Mouse (Mus musculus) lung, postnatal 0 days (tissue): ENCODE results near the gene Cybrd1. TPM values are rescaled to one million over a fixed set of nuclear protein-coding genes. Genes with fewer than 3 reads are reported as not detected.

ENCODE experiments used
- ATAC-seq: fragments of 200-750 bp; cut with Nextera tagmentation; 2 replicates; pipeline ENCODE4 v1.8.0; 2017; ENCODE audit warnings: moderate library complexity
- DNase-seq: peaks from one replicate; pipeline ENCODE4 v3.0.0-alpha.2; 2016; ENCODE audit warnings: low spot score
- H3K27ac ChIP-seq: fragments of 300-500 bp; sonication (generic); 2 replicates; pipeline ENCODE4 v1.5.1; 2014; ENCODE audit warnings: antibody characterized with exemption, mild to moderate bottlenecking, low read length, mixed read lengths
- H3K27me3 ChIP-seq: fragments of 300-500 bp; sonication (generic); replicated peaks from 2 replicates; pipeline ENCODE4 v1.6.1; 2014; ENCODE audit warnings: low read length, mixed read lengths; ENCODE audit not compliant: insufficient read depth
- H3K36me3 ChIP-seq: fragments of 300-500 bp; sonication (generic); 2 replicates; pipeline ENCODE4 v1.6.1; 2014; ENCODE audit warnings: low read length, mixed read lengths; ENCODE audit not compliant: insufficient read depth
- H3K4me1 ChIP-seq: fragments of 300-500 bp; sonication (generic); 2 replicates; pipeline ENCODE4 v1.6.1; 2014; ENCODE audit warnings: antibody characterized with exemption, low read depth, low read length, mixed read lengths; ENCODE audit not compliant: insufficient read depth
- H3K4me2 ChIP-seq: fragments of 300-500 bp; sonication (generic); replicated peaks from 2 replicates; pipeline ENCODE4 v1.6.1; 2014; ENCODE audit warnings: low read depth, mild to moderate bottlenecking, low read length, moderate library complexity, mixed read lengths
- H3K4me3 ChIP-seq: fragments of 300-500 bp; sonication (generic); 2 replicates; pipeline ENCODE4 v1.5.1; 2014; ENCODE audit warnings: low read depth, low read length
- H3K9ac ChIP-seq: fragments of 300-500 bp; sonication (generic); replicated peaks from 2 replicates; pipeline ENCODE4 v1.6.1; 2014; ENCODE audit warnings: low read depth, mild to moderate bottlenecking
- H3K9me3 ChIP-seq: fragments of 300-500 bp; sonication (generic); 2 replicates; pipeline ENCODE4 v1.6.1; 2016; ENCODE audit warnings: low read length, mixed read lengths
- CTCF ChIP-seq: IDR thresholded peaks from 2 replicates; pipeline ENCODE4 v1.5.1; 2016; ENCODE audit warnings: antibody characterized with exemption, mild to moderate bottlenecking
- EP300 ChIP-seq: IDR thresholded peaks from 2 replicates; pipeline ENCODE4 v1.6.1; 2016; ENCODE audit warnings: antibody characterized with exemption, mild to moderate bottlenecking, control low read depth
- WGBS: fragments of 180-500 bp; shearing (Covaris S2); extraction: QIAGEN DNeasy Blood & Tissue Kit; methylation state at CpG from one replicate; pipeline ENCODE4 v1.1.7; 2014; 5-methylcytosine and 5-hydroxymethylcytosine counted together
- polyA plus RNA-seq: library from polyadenylated mRNA; unstranded; fragments of >200 nt; fragmentation: Nextera tagmentation; extraction: Ambion mirVana; gene quantifications from 2 replicates; pipeline ENCODE4 v1.2.1, GENCODE M21; 2015

Gene Cybrd1
- polyA plus RNA-seq, 1 experiment from 2014 or later, result 4.5 TPM

DNA sequence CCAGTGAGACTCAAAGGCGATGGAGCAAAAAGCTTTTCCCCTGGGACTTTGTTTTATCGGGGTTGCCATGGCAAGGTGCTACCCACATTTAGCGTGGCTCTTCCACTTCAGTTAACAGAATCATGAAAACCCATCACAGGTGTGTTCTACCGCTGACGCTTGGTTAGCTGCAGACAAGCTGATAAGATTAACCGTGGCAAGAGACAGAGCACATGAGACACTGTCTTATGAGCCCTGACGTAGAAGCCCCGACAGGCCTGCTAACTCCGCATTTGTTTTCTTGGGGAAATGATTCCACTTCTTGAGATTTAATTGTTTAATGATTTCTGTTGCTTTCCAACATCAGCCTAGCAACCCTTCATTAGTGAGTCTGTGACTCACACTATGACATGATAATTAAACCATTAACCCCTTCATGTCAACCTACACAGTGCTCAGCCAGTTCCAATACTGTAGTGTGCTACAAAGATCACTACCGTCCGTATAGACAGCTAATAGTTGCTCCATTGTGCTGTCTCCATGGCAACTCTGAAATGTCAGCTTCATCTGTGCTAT is 42.7 kb downstream of the Cybrd1 start:
- Histone ChIP-seq H3K27ac (no peak overlapping the region), H3K4me1 (no peaks in the 10 kb centered on the region), H3K4me2 (no peak overlapping the region), H3K27me3 (no peaks in the 10 kb centered on the region), H3K9me3 (no peaks in the 10 kb centered on the region), H3K4me3 (no peak overlapping the region), H3K36me3 (no peaks in the 10 kb centered on the region), H3K9ac (no peak overlapping the region)
- TF ChIP-seq EP300 (no peak), CTCF (no peak)
- no peak for DNase-seq
- ATAC-seq, result no peak
- WGBS, result 34% methylated on average over 11 of the region's 11 CpGs

DNA sequence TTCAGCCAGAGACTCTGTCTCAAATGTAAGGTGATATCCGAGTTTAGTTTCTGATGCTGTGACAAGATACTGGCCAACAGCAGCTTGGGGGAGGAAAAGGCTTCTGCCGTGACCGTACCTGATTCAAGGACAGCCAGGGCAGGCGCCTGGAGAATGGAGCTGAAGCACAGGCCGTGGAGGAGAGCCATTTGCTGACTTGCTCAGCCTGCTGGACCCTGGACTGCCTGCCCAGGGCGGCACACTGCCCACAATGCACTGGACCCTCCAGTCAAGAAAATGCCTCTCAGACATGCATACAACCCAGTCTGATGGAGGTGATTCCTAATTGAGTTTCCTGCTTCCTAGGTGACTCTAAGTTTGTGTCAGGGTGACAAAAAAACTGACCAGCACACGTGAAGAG is 43.8 kb downstream of the Cybrd1 start:
- Histone ChIP-seq H3K4me1 (no peaks in the 10 kb centered on the region), H3K27ac (no peak overlapping the region), H3K9me3 (no peaks in the 10 kb centered on the region), H3K4me3 (no peak overlapping the region), H3K36me3 (no peaks in the 10 kb centered on the region), H3K9ac (no peak overlapping the region), H3K4me2 (no peak overlapping the region), H3K27me3 (no peaks in the 10 kb centered on the region)
- DNase-seq (no peak), ATAC-seq (no peak)
- 83% methylated on average over 7 of the region's 7 CpGs for WGBS
- no peak for TF ChIP-seq EP300
- no peak for TF ChIP-seq CTCF

DNA sequence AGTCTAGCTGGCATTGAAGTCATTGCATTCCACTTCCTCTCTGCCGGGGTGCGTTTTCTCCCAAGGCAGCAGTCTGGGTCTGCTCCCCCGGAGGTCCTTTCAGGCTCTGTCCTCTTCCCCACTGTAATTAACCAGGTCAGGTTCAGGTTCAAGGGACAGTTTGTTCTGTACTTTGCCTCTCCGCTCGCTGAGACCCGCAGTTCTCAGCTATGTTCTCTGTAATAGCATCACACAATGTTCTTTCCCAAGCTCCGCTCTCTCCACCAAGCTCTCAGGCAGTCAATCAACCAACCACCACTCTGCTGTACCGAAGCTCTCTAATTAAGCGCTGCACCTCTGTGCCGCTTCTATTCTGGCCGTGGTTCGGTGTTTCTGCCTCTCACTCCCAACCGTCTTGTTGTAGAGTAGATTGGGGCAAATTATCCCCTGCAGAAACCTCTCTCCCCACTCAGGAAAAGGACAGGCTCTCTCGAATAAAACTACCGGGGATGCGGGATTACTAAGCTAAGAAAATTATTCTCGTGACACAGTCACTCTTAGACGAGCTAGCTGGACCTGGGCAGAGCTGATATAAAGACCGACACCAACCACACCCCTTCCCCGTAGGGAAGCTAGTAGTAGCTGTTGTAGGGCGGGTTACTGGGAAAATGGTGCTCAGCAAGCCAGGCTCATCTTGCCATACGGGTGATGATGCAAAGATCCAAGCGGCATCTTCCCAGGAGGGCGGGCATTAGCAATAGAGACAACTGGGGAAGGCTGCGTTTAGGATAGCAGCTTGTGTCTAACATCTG is 45.3 kb downstream of the Cybrd1 start:
- ATAC-seq, result no peak

GRCm38 (mm10) chr2:71167211-71167610 is 49.5 kb downstream of the Cybrd1 start:
- Histone ChIP-seq H3K4me2 (no peak overlapping the region), H3K27me3 (no peaks in the 10 kb centered on the region), H3K27ac (no peak overlapping the region), H3K4me1 (no peaks in the 10 kb centered on the region), H3K9me3 (no peaks in the 10 kb centered on the region), H3K4me3 (no peak overlapping the region), H3K36me3 (no peaks in the 10 kb centered on the region), H3K9ac (no peak overlapping the region)
- TF ChIP-seq EP300 (no peak), CTCF (no peak)
- 77% methylated on average over 4 of the region's 4 CpGs for WGBS
- DNase-seq, result no peak
- no peak for ATAC-seq

More for the DNA sequence above, 45.3 kb downstream of the Cybrd1 start:
- Histone ChIP-seq H3K9ac (no peak overlapping the region), H3K27ac (no peak overlapping the region), H3K27me3 (no peaks in the 10 kb centered on the region), H3K4me2 (no peak overlapping the region), H3K4me3 (no peak overlapping the region), H3K9me3 (no peaks in the 10 kb centered on the region), H3K4me1 (no peaks in the 10 kb centered on the region), H3K36me3 (no peaks in the 10 kb centered on the region)
- 80% methylated on average over 25 of the region's 25 CpGs for WGBS
- DNase-seq, result no peak
- TF ChIP-seq CTCF, result no peak
- no peak for TF ChIP-seq EP300

DNA sequence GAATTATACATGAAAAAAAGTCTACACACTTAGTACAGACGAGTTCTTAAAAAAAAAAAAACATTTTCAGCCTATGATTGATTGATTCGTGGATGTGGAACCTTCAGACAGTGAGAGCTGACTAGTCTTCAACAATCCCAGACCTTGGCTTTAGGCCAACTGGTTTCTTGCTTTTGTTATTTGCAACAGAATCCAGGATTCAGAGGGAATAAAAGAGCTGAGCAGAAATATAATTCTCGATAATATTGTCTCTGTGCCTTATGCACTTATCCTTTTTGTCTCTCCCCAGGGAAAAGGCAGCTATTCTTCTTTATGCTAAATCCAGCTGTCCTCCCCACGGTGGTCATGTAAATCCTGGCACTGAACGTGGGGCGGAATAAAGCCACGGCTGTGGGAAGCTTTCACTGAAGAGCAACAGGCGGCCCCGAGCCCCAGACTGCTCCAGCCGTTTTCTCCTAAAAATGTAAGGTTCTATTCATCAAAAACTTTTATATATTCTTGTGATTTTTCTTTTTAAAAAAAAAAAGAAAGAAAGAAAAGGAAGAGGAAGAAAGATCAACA is 50.8 kb downstream of the Cybrd1 start:
- no peak for TF ChIP-seq EP300
- TF ChIP-seq CTCF, result no peak
- H3K9me3 ChIP-seq, result no peaks in the 10 kb centered on the region
- WGBS, result 38% methylated on average over 10 of the region's 10 CpGs
- no peak for ATAC-seq
- H3K4me3 ChIP-seq, result no peak overlapping the region
- no peaks in the 10 kb centered on the region for H3K36me3 ChIP-seq
- DNase-seq, result no peak
- H3K4me1 ChIP-seq, result no peaks in the 10 kb centered on the region
- H3K4me2 ChIP-seq, result no peak overlapping the region
- no peaks in the 10 kb centered on the region for H3K27me3 ChIP-seq
- H3K9ac ChIP-seq, result no peak overlapping the region
- no peak overlapping the region for H3K27ac ChIP-seq

DNA sequence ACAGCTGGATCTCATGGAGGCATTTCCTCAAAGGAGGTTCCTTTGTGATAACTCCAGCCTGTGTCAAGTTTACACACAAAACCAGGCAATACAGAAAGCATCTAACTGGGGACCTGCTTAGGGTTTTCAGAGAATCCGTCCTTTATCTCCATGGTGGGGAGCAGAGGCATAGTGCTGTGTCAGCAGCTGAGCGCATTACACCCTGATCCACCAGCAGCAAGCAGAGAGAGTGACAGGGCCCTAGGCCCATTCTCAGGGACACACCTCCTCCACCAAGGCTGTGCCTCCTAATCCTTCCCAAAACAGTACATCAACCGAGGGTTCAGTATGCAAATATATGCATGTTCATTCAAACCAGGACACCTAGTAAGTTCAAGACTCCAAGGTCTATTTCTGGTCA is 55.3 kb downstream of the Cybrd1 start:
- TF ChIP-seq CTCF (no peak), EP300 (no peak)
- H3K4me1 ChIP-seq, result no peaks in the 10 kb centered on the region
- WGBS, result 82% methylated on average over 3 of the region's 3 CpGs
- no peaks in the 10 kb centered on the region for H3K9me3 ChIP-seq
- DNase-seq (no peak), ATAC-seq (no peak)
- no peak overlapping the region for H3K9ac ChIP-seq
- H3K4me2 ChIP-seq, result no peak overlapping the region
- H3K4me3 ChIP-seq, result no peak overlapping the region
- H3K36me3 ChIP-seq, result no peaks in the 10 kb centered on the region
- no peak overlapping the region for H3K27ac ChIP-seq
- no peaks in the 10 kb centered on the region for H3K27me3 ChIP-seq
